Mouse (Mus musculus): ENCODE measurements around the gene Arid3c. TPM values are rescaled to one million over a fixed set of nuclear protein-coding genes. Genes with fewer than 3 reads are reported as not detected.
"Not testable (repeated sequence)": the region's sequence is repeated elsewhere in the genome, so short reads cannot be mapped to it uniquely, and the experiment has no call there.

Gene Arid3c
- polyA plus RNA-seq, 1 experiment from 2014 or later: not detected

- not testable (repeated sequence) for H3K4me1 ChIP-seq; H3K36me3 ChIP-seq; H3K27ac ChIP-seq; H3K4me3 ChIP-seq; H3K9me3 ChIP-seq; DNase-seq (ENCODE audit: low spot score)
- 2% methylated on average over 15 of the region's 15 CpGs for WGBS
- H3K27me3 ChIP-seq (ENCODE audit: insufficient read depth, poor library complexity, severe bottlenecking): peaks cover 22% of the 10 kb centered on the region
Measured at GRCm38 (mm10) chr4:41696452-41696851, 34.5 kb downstream of the Arid3c start.

GRCm38 (mm10) chr4:41695800-41696199, 35.1 kb downstream of the Arid3c start:
- H3K4me3 ChIP-seq; H3K27ac ChIP-seq; H3K4me1 ChIP-seq; H3K36me3 ChIP-seq; H3K9me3 ChIP-seq; DNase-seq (ENCODE audit: low spot score): not testable (repeated sequence)
- 7% methylated on average over 12 of the region's 38 CpGs for WGBS
- peaks cover 22% of the 10 kb centered on the region for H3K27me3 ChIP-seq (ENCODE audit: insufficient read depth, poor library complexity, severe bottlenecking)

- not testable (repeated sequence) for H3K27ac ChIP-seq; H3K36me3 ChIP-seq; H3K9me3 ChIP-seq; H3K4me1 ChIP-seq; DNase-seq (ENCODE audit: low spot score); H3K4me3 ChIP-seq
- H3K27me3 ChIP-seq (ENCODE audit: insufficient read depth, poor library complexity, severe bottlenecking): peaks cover 19% of the 10 kb centered on the region
- WGBS: 10% methylated on average over 4 of the region's 4 CpGs
Measured at GRCm38 (mm10) chr4:41693511-41693910, 37.4 kb downstream of the Arid3c start.

GRCm38 (mm10) chr4:41690014-41690413, 40.9 kb downstream of the Arid3c start:
- H3K9me3 ChIP-seq; H3K4me1 ChIP-seq; H3K27me3 ChIP-seq (ENCODE audit: insufficient read depth, poor library complexity, severe bottlenecking); H3K36me3 ChIP-seq; H3K4me3 ChIP-seq; DNase-seq (ENCODE audit: low spot score); H3K27ac ChIP-seq: not testable (repeated sequence)
- WGBS: no CpG with 5 or more reads among the region's 4 CpGs

DNA sequence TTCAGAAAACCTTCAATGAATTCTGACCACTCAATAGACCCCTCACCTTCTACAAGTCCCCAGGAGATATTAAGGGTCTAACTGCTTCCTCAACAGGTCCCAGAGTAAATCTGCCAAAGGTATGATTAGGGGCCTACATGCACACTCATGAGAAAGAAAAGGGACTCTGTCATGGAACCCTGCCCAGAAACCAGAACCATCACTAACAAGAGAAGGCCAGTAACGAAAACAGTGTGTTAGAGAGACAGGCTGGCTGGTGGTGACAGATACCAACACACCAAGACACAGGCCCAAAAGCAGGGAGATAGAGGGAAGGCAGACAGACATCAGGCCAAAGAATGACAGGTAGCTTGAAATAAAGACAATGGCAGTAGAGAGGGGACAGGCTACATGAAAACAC, 42.4 kb downstream of the Arid3c start:
- not testable (repeated sequence) for H3K4me1 ChIP-seq; H3K27me3 ChIP-seq (ENCODE audit: insufficient read depth, poor library complexity, severe bottlenecking); H3K27ac ChIP-seq; DNase-seq (ENCODE audit: low spot score); H3K4me3 ChIP-seq; H3K36me3 ChIP-seq; H3K9me3 ChIP-seq
- 24% methylated on average over 1 of the region's 1 CpGs for WGBS

GRCm38 (mm10) chr4:41685882-41686492, 45.0 kb downstream of the Arid3c start:
- H3K4me1 ChIP-seq: peaks cover 19% of the 10 kb centered on the region
- DNase-seq (ENCODE audit: low spot score); H3K4me3 ChIP-seq; H3K9me3 ChIP-seq; H3K27ac ChIP-seq; H3K36me3 ChIP-seq: not testable (repeated sequence)
- WGBS: 58% methylated on average over 10 of the region's 10 CpGs
- H3K27me3 ChIP-seq (ENCODE audit: insufficient read depth, poor library complexity, severe bottlenecking): peaks cover 12% of the 10 kb centered on the region; the same call in 1 of the 2 replicates

DNA sequence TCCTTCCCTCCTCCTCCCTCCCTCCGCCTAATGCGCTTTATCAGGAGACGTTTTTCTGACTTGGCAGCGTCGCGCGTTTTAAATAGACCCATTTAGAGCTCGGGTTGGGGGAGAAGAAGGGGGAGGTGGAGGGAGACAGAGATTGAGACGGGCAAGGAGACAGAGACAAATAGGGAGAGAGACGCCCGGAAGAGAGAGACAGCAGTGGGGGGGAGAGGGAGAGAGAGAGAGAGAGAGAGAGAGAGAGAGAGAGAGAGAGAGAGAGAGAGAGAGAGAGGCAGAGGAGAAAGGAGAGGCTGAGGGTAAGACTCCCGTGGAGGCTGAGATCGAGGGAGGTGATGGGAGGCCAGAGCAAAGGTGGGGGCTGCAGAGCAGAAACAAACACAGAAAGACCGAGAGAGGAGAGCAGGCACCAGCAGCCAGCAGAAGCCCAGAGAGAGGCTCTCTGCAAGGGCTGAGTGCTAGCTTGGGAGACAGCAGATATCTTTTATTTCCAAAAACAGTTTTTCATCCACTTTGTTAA, 46.0 kb downstream of the Arid3c start:
- Histone ChIP-seq H3K27me3 (ENCODE audit: insufficient read depth, poor library complexity, severe bottlenecking) (peaks cover 20% of the 10 kb centered on the region; the same call in 1 of the 2 replicates), H3K4me1 (peaks cover 26% of the 10 kb centered on the region)
- H3K9me3 ChIP-seq; H3K4me3 ChIP-seq; H3K27ac ChIP-seq; H3K36me3 ChIP-seq; DNase-seq (ENCODE audit: low spot score): not testable (repeated sequence)
- 0% methylated on average over 10 of the region's 14 CpGs for WGBS

GRCm38 (mm10) chr4:41684131-41684930, 46.6 kb downstream of the Arid3c start:
- H3K36me3 ChIP-seq; H3K27ac ChIP-seq; H3K9me3 ChIP-seq; DNase-seq (ENCODE audit: low spot score): not testable (repeated sequence)
- H3K27me3 ChIP-seq (ENCODE audit: insufficient read depth, poor library complexity, severe bottlenecking): peaks cover 24% of the 10 kb centered on the region; the same call in 1 of the 2 replicates
- 0 out of 2 replicates have a peak overlapping the region, but pooled peaks have one; percentile 24 for H3K4me3 ChIP-seq
- H3K4me1 ChIP-seq: peaks cover 33% of the 10 kb centered on the region
- WGBS: under 1% methylated on average over 26 of the region's 27 CpGs

DNA sequence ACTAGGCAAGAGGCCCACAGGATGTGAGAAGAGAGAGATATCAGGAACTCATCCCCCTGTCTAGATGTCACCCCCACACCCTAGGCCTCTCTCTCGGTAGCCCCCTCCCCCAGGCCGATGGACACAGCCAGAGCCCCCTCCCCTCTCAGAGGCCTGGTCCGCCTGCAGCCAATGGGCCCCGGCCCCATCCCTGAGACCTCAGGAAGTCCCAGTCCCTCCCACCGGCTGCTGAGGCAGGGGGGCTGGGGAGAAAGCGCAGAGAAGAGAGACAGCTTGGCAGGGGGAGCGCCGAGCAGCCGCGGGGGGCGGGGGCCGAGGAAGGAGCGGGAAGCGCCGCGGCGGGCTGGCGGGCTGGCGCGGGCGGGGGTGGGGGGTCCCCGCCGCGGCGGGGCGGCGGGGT, 47.6 kb downstream of the Arid3c start:
- not testable (repeated sequence) for H3K36me3 ChIP-seq; H3K9me3 ChIP-seq; DNase-seq (ENCODE audit: low spot score); H3K27ac ChIP-seq
- H3K27me3 ChIP-seq (ENCODE audit: insufficient read depth, poor library complexity, severe bottlenecking): peaks cover 30% of the 10 kb centered on the region; the same call in 1 of the 2 replicates
- 0% methylated on average over 7 of the region's 27 CpGs for WGBS
- H3K4me1 ChIP-seq: peaks cover 43% of the 10 kb centered on the region
- H3K4me3 ChIP-seq: peak overlapping the region; percentile 38

- Histone ChIP-seq H3K4me3 (no peak overlapping the region), H3K4me1 (peaks cover 44% of the 10 kb centered on the region), H3K27ac (peak overlapping the region; percentile 69; the same call in 1 of the 2 replicates), H3K27me3 (ENCODE audit: insufficient read depth, poor library complexity, severe bottlenecking) (peaks cover 30% of the 10 kb centered on the region; the same call in 1 of the 2 replicates), H3K9me3 (no peaks in the 10 kb centered on the region), H3K36me3 (no peaks in the 10 kb centered on the region)
- peak; percentile 74 for DNase-seq (ENCODE audit: low spot score)
- 9% methylated on average over 6 of the region's 6 CpGs for WGBS
Measured at GRCm38 (mm10) chr4:41682789-41683188, 48.2 kb downstream of the Arid3c start.

- H3K9me3 ChIP-seq: no peaks in the 10 kb centered on the region
- peak; percentile 75 for DNase-seq (ENCODE audit: low spot score)
- H3K36me3 ChIP-seq: no peaks in the 10 kb centered on the region
- H3K4me3 ChIP-seq: no peak overlapping the region
- 0 out of 2 replicates have a peak overlapping the region, but pooled peaks have one; percentile 6 for H3K27ac ChIP-seq
- H3K4me1 ChIP-seq: peaks cover 52% of the 10 kb centered on the region
- WGBS: 64% methylated on average over 10 of the region's 10 CpGs
- peaks cover 38% of the 10 kb centered on the region for H3K27me3 ChIP-seq (ENCODE audit: insufficient read depth, poor library complexity, severe bottlenecking)
Measured at GRCm38 (mm10) chr4:41681947-41682346, 49.0 kb downstream of the Arid3c start.

DNA sequence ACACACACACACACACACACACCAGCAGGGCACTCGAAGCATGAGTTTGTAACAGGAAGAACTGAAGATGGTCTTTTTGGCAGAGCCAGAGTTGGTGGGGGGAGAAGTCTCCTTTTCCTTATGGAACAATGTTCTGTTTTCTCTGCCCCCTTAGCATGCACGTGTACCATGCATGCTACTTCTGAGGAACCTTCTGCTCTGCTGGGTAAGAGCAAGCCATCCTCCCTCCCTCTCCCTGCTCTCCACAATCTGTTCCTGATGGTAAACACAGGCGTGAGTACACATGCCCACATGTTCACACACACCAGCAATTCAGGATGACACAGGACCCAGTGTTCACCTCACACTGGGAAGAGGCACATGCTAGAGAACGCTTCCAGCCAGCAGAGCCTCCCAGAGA, 49.8 kb downstream of the Arid3c start:
- peaks cover 60% of the 10 kb centered on the region for H3K4me1 ChIP-seq
- WGBS: 76% methylated on average over 4 of the region's 4 CpGs

DNA sequence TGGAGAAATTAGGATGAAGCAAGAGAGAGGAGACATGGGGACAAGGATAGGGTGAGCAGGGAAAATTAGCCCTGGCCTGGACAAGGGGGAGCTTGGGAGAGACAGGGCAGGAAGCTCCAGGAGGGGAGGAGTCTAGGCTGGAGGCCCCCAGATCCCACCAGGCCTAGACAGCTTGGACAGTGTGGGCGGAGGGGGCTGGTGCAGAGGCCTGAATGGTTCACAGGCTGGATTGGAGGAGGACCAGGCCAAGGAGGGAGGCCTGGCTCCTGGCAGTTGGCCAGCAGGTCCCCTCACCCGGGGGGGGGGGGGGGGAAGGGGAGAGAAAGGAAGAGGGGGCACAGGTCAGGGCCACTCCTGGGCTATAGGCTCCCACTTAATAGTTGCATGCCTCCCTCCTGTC, 51.7 kb downstream of the Arid3c start:
- Histone ChIP-seq H3K4me3 (no peak overlapping the region), H3K4me1 (peaks cover 62% of the 10 kb centered on the region)
- WGBS: 44% methylated on average over 1 of the region's 2 CpGs

More for the DNA sequence above, 49.8 kb downstream of the Arid3c start:
- peaks cover 46% of the 10 kb centered on the region for H3K27me3 ChIP-seq (ENCODE audit: insufficient read depth, poor library complexity, severe bottlenecking)
- no peaks in the 10 kb centered on the region for H3K36me3 ChIP-seq
- no peak overlapping the region for H3K4me3 ChIP-seq
- no peak for DNase-seq (ENCODE audit: low spot score)
- no peak overlapping the region for H3K27ac ChIP-seq
- no peaks in the 10 kb centered on the region for H3K9me3 ChIP-seq

More for the DNA sequence above, 51.7 kb downstream of the Arid3c start:
- no peak for DNase-seq (ENCODE audit: low spot score)
- Histone ChIP-seq H3K36me3 (no peaks in the 10 kb centered on the region), H3K27ac (peak overlapping the region; percentile 63), H3K9me3 (no peaks in the 10 kb centered on the region), H3K27me3 (ENCODE audit: insufficient read depth, poor library complexity, severe bottlenecking) (peaks cover 59% of the 10 kb centered on the region)
